Mouse (Mus musculus): ENCODE data around the gene Sec61b.

DNA sequence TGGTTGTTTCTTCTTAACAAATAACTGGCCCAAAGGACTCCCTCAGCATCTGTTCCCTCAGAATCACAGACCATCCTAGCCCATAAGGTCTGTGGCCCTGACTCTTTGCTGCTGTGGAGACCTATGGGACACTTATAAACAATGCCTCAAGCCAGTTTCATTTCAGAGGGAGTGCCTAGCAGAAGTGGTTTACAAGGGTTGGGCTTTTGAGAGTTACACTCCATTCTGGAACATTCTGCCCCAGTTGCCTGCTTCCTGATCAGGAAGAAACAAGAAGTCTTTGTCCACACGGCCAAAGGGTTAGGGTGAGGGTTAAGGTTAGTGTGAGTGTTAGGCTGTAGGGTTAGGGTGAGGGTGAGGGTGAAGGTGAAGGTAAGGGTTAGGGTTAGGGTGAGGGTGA is 19.7 kb downstream of the Sec61b start:
- TF ChIP-seq EP300 (IDR thresholded peaks at IDR 0.05; ENCODE audit: low read depth) (no peak), CTCF (IDR thresholded peaks at IDR 0.05; ENCODE audit: low read depth) (no peak)

Data from liver, embryonic 14.5 days (tissue).